Comparison of ENCODE assay signal across 10 mouse cellular contexts in the genomic region with DNA sequence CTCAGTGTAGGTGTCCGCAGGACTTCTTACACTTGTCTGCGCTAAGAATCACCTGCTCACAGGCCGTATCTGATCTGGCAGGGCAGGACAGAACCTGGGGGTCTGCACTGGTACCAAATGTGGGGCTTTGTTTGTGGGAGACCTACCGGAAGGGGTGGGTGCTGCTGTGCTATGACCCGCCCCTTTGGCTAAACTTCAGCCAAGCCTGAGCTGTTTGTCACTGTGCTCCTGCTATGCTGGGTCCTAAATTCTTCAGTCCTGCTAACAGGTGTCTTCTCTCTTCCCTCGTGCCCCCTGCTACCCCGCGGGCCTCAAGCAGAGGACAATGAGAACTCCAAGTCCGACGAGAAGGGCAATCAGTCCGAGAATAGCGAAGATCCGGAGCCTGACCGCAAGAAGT.
DNase-seq lines count a peak whose midpoint lies in the region; ATAC-seq and TF ChIP-seq lines count a peak whose summit lies in the region.
"Had no signal": no experiment of that assay in that cellular context is flagged by ENCODE, and none has a peak within 500 bp of the region (broad histone marks: within the 10 kb centered on the region; RNA-seq: fewer than 3 reads in every experiment).

No protein-coding gene starts in this region.

- no peaks in the 10 kb centered on the region for H3K9me3 ChIP-seq in lung, embryonic 14.5 days (ENCODE audit: low read depth, low read length)
- no peaks in the 10 kb centered on the region for H3K9me3 ChIP-seq in forebrain, embryonic 12.5 days
- no peaks in the 10 kb centered on the region for H3K9me3 ChIP-seq in limb, embryonic 11.5 days (ENCODE audit: control insufficient read depth, low read length)
- no peaks in the 10 kb centered on the region for H3K9me3 ChIP-seq in neural tube, embryonic 15.5 days (replicated peaks)

- TF ChIP-seq CTCF in lung, embryonic 14.5 days (IDR thresholded peaks at IDR 0.05; ENCODE audit: low read depth), result no peak

- no peak overlapping the region for H3K27ac ChIP-seq in lung, embryonic 14.5 days (ENCODE audit: low read depth)
- no peak overlapping the region for H3K27ac ChIP-seq in forebrain, embryonic 12.5 days
- no peak overlapping the region for H3K27ac ChIP-seq in limb, embryonic 11.5 days (replicated peaks; ENCODE audit: low read depth, low read length)
- H3K27ac ChIP-seq in neural tube, embryonic 15.5 days (replicated peaks), result no peak overlapping the region

- 28% methylated on average over 14 of the region's 14 CpGs for WGBS in lung, embryonic 14.5 days
- 39% methylated on average over 14 of the region's 14 CpGs for WGBS in forebrain, embryonic 12.5 days
- 34% methylated on average over 14 of the region's 14 CpGs for WGBS in limb, embryonic 11.5 days
- WGBS in neural tube, embryonic 15.5 days, result 38% methylated on average over 14 of the region's 14 CpGs

- H3K4me1 ChIP-seq in lung, embryonic 14.5 days (ENCODE audit: insufficient read depth), result peaks cover 10% of the 10 kb centered on the region
- H3K4me1 ChIP-seq in forebrain, embryonic 12.5 days, result peaks cover 14% of the 10 kb centered on the region
- H3K4me1 ChIP-seq in limb, embryonic 11.5 days (ENCODE audit: control insufficient read depth, insufficient read depth, low read length), result peaks cover 13% of the 10 kb centered on the region
- H3K4me1 ChIP-seq in neural tube, embryonic 15.5 days, result peaks cover 21% of the 10 kb centered on the region

- H3K4me2 ChIP-seq in lung, embryonic 14.5 days, result peak overlapping the region; percentile 69
- H3K4me2 ChIP-seq in forebrain, embryonic 12.5 days, result peak overlapping the region; percentile 65
- H3K4me2 ChIP-seq in limb, embryonic 11.5 days (ENCODE audit: low read depth, severe bottlenecking), result peak overlapping the region; percentile 74
- H3K4me2 ChIP-seq in neural tube, embryonic 15.5 days, result peak overlapping the region; percentile 65

- no peak for DNase-seq in lung, embryonic 14.5 days
- no peak for DNase-seq in lung, postnatal 36 days
- DNase-seq in limb, embryonic 11.5 days (ENCODE audit: low spot score), result no peak
- DNase-seq in adrenal gland, postnatal 36 days, result no peak
- DNase-seq in adrenal gland, postnatal 4 days (ENCODE audit: low spot score in 2 of 2), result no peak
- DNase-seq in spleen, postnatal 10 days (ENCODE audit: low spot score in 2 of 2), result no peak
- DNase-seq: cerebellum, adult 11 months had no signal

- H3K36me3 ChIP-seq in lung, embryonic 14.5 days (ENCODE audit: insufficient read depth), result no peaks in the 10 kb centered on the region
- peaks cover 10% of the 10 kb centered on the region for H3K36me3 ChIP-seq in forebrain, embryonic 12.5 days (replicated peaks)
- no peaks in the 10 kb centered on the region for H3K36me3 ChIP-seq in limb, embryonic 11.5 days (ENCODE audit: control insufficient read depth, insufficient read depth, low read length)
- H3K36me3 ChIP-seq in neural tube, embryonic 15.5 days, result no peaks in the 10 kb centered on the region

- ATAC-seq in lung, embryonic 14.5 days (ENCODE audit: insufficient read depth), result peak; percentile 47; the same call in 1 of the 2 replicates
- peak; percentile 36 for ATAC-seq in forebrain, embryonic 12.5 days (ENCODE audit: low FRiP score)
- ATAC-seq in limb, embryonic 11.5 days (ENCODE audit: insufficient number of reproducible peaks, low FRiP score, low TSS enrichment, low read depth), result no peak
- ATAC-seq in neural tube, embryonic 15.5 days (ENCODE audit: low FRiP score), result 0 out of 2 replicates have a peak, but pooled peaks have one; percentile 11
- ATAC-seq: Patski had no signal

- H3K4me3 ChIP-seq in lung, embryonic 14.5 days (ENCODE audit: low read depth, low read length), result peak overlapping the region; percentile 36
- peak overlapping the region; percentile 40 for H3K4me3 ChIP-seq in forebrain, embryonic 12.5 days (replicated peaks)
- peak overlapping the region; percentile 35; the same call in 1 of the 2 replicates for H3K4me3 ChIP-seq in limb, embryonic 11.5 days (ENCODE audit: low read depth, low read length)
- H3K4me3 ChIP-seq in neural tube, embryonic 15.5 days (replicated peaks), result peak overlapping the region; percentile 36

- H3K9ac ChIP-seq in lung, embryonic 14.5 days, result no peak overlapping the region
- peak overlapping the region; percentile 36; the same call in 1 of the 2 replicates for H3K9ac ChIP-seq in forebrain, embryonic 12.5 days
- no peak overlapping the region for H3K9ac ChIP-seq in limb, embryonic 11.5 days (ENCODE audit: low read length)
- no peak overlapping the region for H3K9ac ChIP-seq in neural tube, embryonic 15.5 days (replicated peaks)

- H3K27me3 ChIP-seq in lung, embryonic 14.5 days (ENCODE audit: insufficient read depth, low read length), result peaks cover 60% of the 10 kb centered on the region
- peaks cover 30% of the 10 kb centered on the region for H3K27me3 ChIP-seq in forebrain, embryonic 12.5 days
- H3K27me3 ChIP-seq in limb, embryonic 11.5 days (ENCODE audit: control insufficient read depth, insufficient read depth, low read length), result peaks cover 26% of the 10 kb centered on the region
- peaks cover 32% of the 10 kb centered on the region for H3K27me3 ChIP-seq in neural tube, embryonic 15.5 days (replicated peaks)
- H3K27me3 ChIP-seq: Patski had no signal
